Mouse (Mus musculus) limb, embryonic 13.5 days (tissue): ENCODE measurements around the gene Gm17087. TPM values are rescaled to one million over a fixed set of nuclear protein-coding genes. Genes with fewer than 3 reads are reported as not detected.

Experiments
- ATAC-seq: fragments of 200-750 bp; cut with Nextera tagmentation; 2 replicates; pipeline ENCODE4 v1.8.0; 2017; ENCODE audit warnings: low read depth, moderate number of reproducible peaks, moderate TSS enrichment; ENCODE audit not compliant: low FRiP score
- H3K27ac ChIP-seq: fragments of 300-500 bp; sonication (generic); 2 replicates; pipeline ENCODE4 v1.5.1; 2015; ENCODE audit warnings: inconsistent platforms, mild to moderate bottlenecking, moderate library complexity
- H3K27me3 ChIP-seq: fragments of 300-500 bp; sonication (generic); 2 replicates; pipeline ENCODE4 v1.6.1; 2015; ENCODE audit warnings: mild to moderate bottlenecking, inconsistent platforms
- H3K36me3 ChIP-seq: fragments of 300-500 bp; sonication (generic); 2 replicates; pipeline ENCODE4 v1.6.1; 2015; ENCODE audit warnings: inconsistent platforms, mild to moderate bottlenecking, moderate library complexity
- H3K4me1 ChIP-seq: fragments of 300-500 bp; sonication (generic); 2 replicates; pipeline ENCODE4 v1.6.1; 2015; ENCODE audit warnings: inconsistent platforms
- H3K4me2 ChIP-seq: fragments of 300-500 bp; sonication (generic); replicated peaks from 2 replicates; pipeline ENCODE4 v1.6.1; 2015; ENCODE audit warnings: inconsistent platforms, mild to moderate bottlenecking, moderate library complexity
- H3K4me3 ChIP-seq: fragments of 300-500 bp; sonication (generic); 2 replicates; pipeline ENCODE4 v1.5.1; 2015; ENCODE audit warnings: moderate library complexity, mild to moderate bottlenecking, inconsistent platforms
- H3K9ac ChIP-seq: fragments of 300-500 bp; sonication (generic); 2 replicates; pipeline ENCODE4 v1.6.1; 2015; ENCODE audit warnings: mild to moderate bottlenecking, inconsistent platforms
- H3K9me3 ChIP-seq: fragments of 300-500 bp; sonication (generic); 2 replicates; pipeline ENCODE4 v1.6.1; 2016; ENCODE audit warnings: inconsistent platforms
- WGBS: fragments of 180-500 bp; shearing (Covaris S2); methylation state at CpG from one replicate; pipeline ENCODE4 v1.1.7; 2015; 5-methylcytosine and 5-hydroxymethylcytosine counted together
- polyA plus RNA-seq: library from polyadenylated mRNA; unstranded; fragments of >200 nt; fragmentation: Nextera tagmentation; extraction: Ambion mirVana; gene quantifications from 2 replicates; pipeline ENCODE4 v1.2.1, GENCODE M21; 2015

The Gm17087 gene
- polyA plus RNA-seq, 1 experiment from 2014 or later, result not detected

DNA sequence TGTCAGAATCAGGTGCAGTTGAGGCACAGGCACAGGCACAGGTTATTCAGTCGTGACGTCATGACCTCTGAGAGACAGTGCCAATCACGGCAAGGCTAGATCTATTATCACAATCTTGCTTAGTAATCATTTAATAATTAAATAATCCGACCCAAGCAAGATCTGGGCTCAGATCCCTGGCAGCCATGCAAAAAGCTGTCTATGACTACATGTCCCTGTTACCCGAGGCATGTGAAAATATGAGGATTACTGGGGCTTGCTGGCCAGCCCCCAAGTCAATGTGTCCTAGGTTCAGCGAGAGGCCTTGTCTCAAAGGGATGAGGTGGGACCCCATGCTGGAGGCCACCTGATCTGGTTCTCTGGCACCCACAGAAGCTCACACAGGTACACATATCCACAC, 30.2 kb downstream of the Gm17087 start:
- Histone ChIP-seq H3K4me3 (no peak overlapping the region), H3K9ac (no peak overlapping the region), H3K4me2 (no peak overlapping the region), H3K36me3 (no peaks in the 10 kb centered on the region), H3K9me3 (0 out of 2 replicates have a peak, but pooled peaks cover 3% of the 10 kb centered on the region), H3K27ac (no peak overlapping the region), H3K27me3 (no peaks in the 10 kb centered on the region), H3K4me1 (peaks cover under 1% of the 10 kb centered on the region; the same call in 1 of the 2 replicates)
- WGBS, result 72% methylated on average over 6 of the region's 6 CpGs
- ATAC-seq, result no peak

- Histone ChIP-seq H3K9me3 (no peaks in the 10 kb centered on the region), H3K9ac (no peak overlapping the region), H3K4me2 (no peak overlapping the region), H3K27ac (no peak overlapping the region), H3K4me3 (no peak overlapping the region), H3K4me1 (no peaks in the 10 kb centered on the region), H3K36me3 (no peaks in the 10 kb centered on the region), H3K27me3 (0 out of 2 replicates have a peak, but pooled peaks cover under 1% of the 10 kb centered on the region)
- no peak for ATAC-seq
- 51% methylated on average over 3 of the region's 3 CpGs for WGBS
These were observed 32.9 kb downstream of the Gm17087 start for GRCm38 (mm10) chr17:8533828-8534227.

DNA sequence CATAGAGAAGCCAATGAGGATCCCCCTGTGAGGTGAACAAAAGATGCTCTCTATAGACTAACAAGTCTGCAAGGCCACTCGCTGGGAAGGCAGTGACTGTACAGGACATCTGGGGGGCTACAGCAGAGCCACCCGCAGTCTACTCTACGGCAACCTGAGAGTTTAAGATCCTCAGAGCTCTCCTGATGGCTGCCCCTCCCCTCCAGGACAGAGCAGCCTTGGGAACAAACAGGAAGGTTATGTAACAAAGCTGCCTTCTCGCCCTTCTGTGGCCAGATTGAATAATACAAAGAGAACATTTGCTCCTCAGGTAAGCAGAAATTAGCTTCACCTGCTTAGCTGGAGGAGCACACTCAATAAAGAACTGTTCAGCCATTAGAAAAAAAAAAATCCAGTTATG, 34.1 kb downstream of the Gm17087 start:
- Histone ChIP-seq H3K4me1 (no peaks in the 10 kb centered on the region), H3K27ac (no peak overlapping the region), H3K9me3 (no peaks in the 10 kb centered on the region), H3K4me3 (no peak overlapping the region), H3K27me3 (peaks cover 13% of the 10 kb centered on the region), H3K4me2 (no peak overlapping the region), H3K36me3 (no peaks in the 10 kb centered on the region), H3K9ac (no peak overlapping the region)
- no peak for ATAC-seq
- WGBS, result 69% methylated on average over 4 of the region's 4 CpGs

DNA sequence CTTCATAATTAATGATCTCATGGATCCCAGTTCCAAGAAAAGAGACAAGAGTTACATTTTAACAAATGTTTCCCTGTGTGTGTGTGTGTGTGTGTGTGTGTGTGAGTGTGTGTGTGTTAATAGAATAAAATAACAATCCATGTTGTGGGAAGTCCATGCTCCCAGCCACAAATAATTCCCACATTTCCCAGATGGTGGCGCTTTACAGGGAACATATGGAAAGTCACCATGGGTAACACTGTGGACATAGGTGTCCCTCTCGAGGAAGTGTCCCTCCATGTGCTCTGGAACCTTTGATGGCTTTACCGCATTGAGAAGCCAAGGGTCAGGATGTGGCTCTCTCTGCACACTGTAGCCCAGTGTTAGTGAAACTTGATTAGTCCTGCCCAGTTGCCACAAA, 38.1 kb downstream of the Gm17087 start:
- Histone ChIP-seq H3K4me3 (no peak overlapping the region), H3K27me3 (peaks cover 52% of the 10 kb centered on the region), H3K4me1 (peaks cover 24% of the 10 kb centered on the region), H3K9me3 (no peaks in the 10 kb centered on the region), H3K9ac (no peak overlapping the region), H3K27ac (no peak overlapping the region), H3K4me2 (no peak overlapping the region), H3K36me3 (no peaks in the 10 kb centered on the region)
- ATAC-seq, result no peak
- 74% methylated on average over 3 of the region's 3 CpGs for WGBS

GRCm38 (mm10) chr17:8526815-8527261, 39.9 kb downstream of the Gm17087 start:
- Histone ChIP-seq H3K9me3 (no peaks in the 10 kb centered on the region), H3K4me1 (peaks cover 26% of the 10 kb centered on the region), H3K4me3 (0 out of 2 replicates have a peak overlapping the region, but pooled peaks have one; percentile 53), H3K27me3 (peaks cover 68% of the 10 kb centered on the region), H3K27ac (no peak overlapping the region), H3K36me3 (no peaks in the 10 kb centered on the region), H3K4me2 (peak overlapping the region; percentile 97), H3K9ac (no peak overlapping the region)
- WGBS, result 11% methylated on average over 9 of the region's 9 CpGs
- ATAC-seq, result no peak

DNA sequence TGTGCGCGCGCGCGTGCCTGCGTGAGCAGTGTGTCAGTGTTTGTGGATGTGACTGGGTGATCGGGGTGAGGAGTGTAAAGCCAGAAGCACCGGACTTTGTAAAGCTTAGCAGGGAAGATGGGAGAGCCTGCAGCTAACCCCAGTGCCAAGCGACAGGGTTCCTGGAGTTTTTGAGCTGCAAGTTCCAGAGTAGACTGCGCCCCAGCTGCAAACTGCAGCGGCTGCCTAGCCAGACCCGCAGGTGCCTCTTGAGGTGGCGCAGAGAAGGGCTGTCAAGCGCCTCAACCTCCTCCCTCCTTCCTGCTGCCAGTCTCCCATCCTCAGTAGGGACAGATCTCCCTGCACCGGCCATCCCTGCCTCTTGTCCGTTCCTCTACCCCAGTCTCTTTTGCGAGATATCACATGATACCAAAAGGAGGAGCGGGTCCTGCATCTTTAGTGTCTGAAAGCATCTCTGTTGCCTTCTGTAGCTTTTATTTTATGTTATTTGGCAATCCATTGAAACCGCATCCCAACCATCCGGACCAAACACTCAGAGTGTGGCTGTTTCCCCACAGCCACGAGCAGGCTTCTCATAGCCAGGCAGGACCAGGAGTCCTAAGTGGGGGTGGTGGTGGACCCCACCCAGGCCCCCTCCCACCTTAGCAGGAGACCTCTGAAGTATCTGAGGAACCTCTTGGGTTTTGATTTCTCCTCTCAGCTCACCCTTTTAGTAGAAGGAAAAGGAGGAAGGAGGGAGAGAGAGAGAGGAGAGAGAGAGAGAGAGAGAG, 40.6 kb downstream of the Gm17087 start:
- H3K36me3 ChIP-seq, result no peaks in the 10 kb centered on the region
- H3K27me3 ChIP-seq, result peaks cover 72% of the 10 kb centered on the region
- peak overlapping the region; percentile 53 for H3K4me3 ChIP-seq
- no peaks in the 10 kb centered on the region for H3K9me3 ChIP-seq
- no peak overlapping the region for H3K27ac ChIP-seq
- ATAC-seq, result no peak
- WGBS, result 3% methylated on average over 21 of the region's 21 CpGs
- H3K9ac ChIP-seq, result peak overlapping the region; percentile 50; the same call in 1 of the 2 replicates
- H3K4me2 ChIP-seq, result peak overlapping the region; percentile 97
- peaks cover 26% of the 10 kb centered on the region for H3K4me1 ChIP-seq

GRCm38 (mm10) chr17:8525225-8525721, 41.5 kb downstream of the Gm17087 start, which contains the start of gene Pde10a:
Gene Pde10a (plus strand): TSS chr17:8525372.
- H3K27ac ChIP-seq, result no peak within 1 kb of the TSS
- peaks cover 26% of the 10 kb centered on the region for H3K4me1 ChIP-seq
- WGBS, result 3% methylated on average over 20 of the region's 22 CpGs
- H3K36me3 ChIP-seq, result no peaks in the 10 kb centered on the region
- H3K4me2 ChIP-seq, result peak within 1 kb of the TSS; percentile 97
- H3K9ac ChIP-seq, result peak within 1 kb of the TSS; percentile 50
- H3K4me3 ChIP-seq, result peak within 1 kb of the TSS; percentile 53
- no peaks in the 10 kb centered on the region for H3K9me3 ChIP-seq
- peaks cover 78% of the 10 kb centered on the region for H3K27me3 ChIP-seq
- no peak for ATAC-seq

- Histone ChIP-seq H3K27ac (no peak overlapping the region), H3K27me3 (peaks cover 78% of the 10 kb centered on the region)
- WGBS, result 2% methylated on average over 42 of the region's 45 CpGs
These were observed 42.2 kb downstream of the Gm17087 start for GRCm38 (mm10) chr17:8524387-8525165.

GRCm38 (mm10) chr17:8523986-8524385, 42.8 kb downstream of the Gm17087 start:
- Histone ChIP-seq H3K36me3 (no peaks in the 10 kb centered on the region), H3K27me3 (peaks cover 78% of the 10 kb centered on the region), H3K27ac (no peak overlapping the region), H3K9ac (peak overlapping the region; percentile 46; the same call in 1 of the 2 replicates), H3K4me3 (peak overlapping the region; percentile 53), H3K9me3 (no peaks in the 10 kb centered on the region), H3K4me1 (peaks cover 26% of the 10 kb centered on the region), H3K4me2 (peak overlapping the region; percentile 97)
- ATAC-seq, result no peak
- WGBS, result 18% methylated on average over 3 of the region's 3 CpGs

More at GRCm38 (mm10) chr17:8524387-8525165, 42.2 kb downstream of the Gm17087 start:
- Histone ChIP-seq H3K4me3 (peak overlapping the region; percentile 53), H3K36me3 (no peaks in the 10 kb centered on the region), H3K9ac (peak overlapping the region; percentile 46), H3K4me2 (peak overlapping the region; percentile 97), H3K9me3 (no peaks in the 10 kb centered on the region), H3K4me1 (peaks cover 26% of the 10 kb centered on the region)
- ATAC-seq, result peak; percentile 87

DNA sequence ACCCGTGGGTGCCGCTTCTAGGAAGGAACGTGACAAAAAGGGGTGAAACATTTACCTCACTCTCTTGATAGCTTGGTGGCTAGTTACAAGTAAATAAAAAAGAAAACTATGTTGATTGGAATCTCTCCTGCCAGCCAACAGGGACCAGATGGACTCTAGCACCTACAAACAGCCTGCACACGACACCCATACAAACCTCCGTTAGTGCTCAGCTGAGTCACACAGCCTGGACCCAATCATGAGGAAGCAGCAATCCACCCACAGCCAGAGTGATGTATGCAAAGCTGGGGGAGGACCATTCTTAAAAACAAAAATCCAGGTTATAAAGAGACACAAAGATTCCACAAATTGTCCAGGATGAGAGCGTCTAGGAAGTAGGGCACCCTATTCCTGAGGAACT, 50.7 kb downstream of the Gm17087 start:
- Histone ChIP-seq H3K4me2 (no peak overlapping the region), H3K4me3 (no peak overlapping the region), H3K9ac (no peak overlapping the region), H3K4me1 (no peaks in the 10 kb centered on the region), H3K27ac (no peak overlapping the region), H3K36me3 (no peaks in the 10 kb centered on the region), H3K9me3 (no peaks in the 10 kb centered on the region), H3K27me3 (peaks cover 29% of the 10 kb centered on the region; the same call in 1 of the 2 replicates)
- no peak for ATAC-seq
- WGBS, result 70% methylated on average over 6 of the region's 6 CpGs
